Mouse (Mus musculus): ENCODE data around the gene Gria4. TPM values are rescaled to one million over a fixed set of nuclear protein-coding genes. Genes with fewer than 3 reads are reported as not detected.
"Not testable (repeated sequence)": the region's sequence is repeated elsewhere in the genome, so short reads cannot be mapped to it uniquely, and the experiment has no call there.

Gene Gria4
- polyA plus RNA-seq (2014; fragmentation: Nextera tagmentation; extraction: Ambion mirVana), result 35.2 and 42.1 TPM in 2 replicates

- Histone ChIP-seq H3K4me1 (ENCODE audit: control insufficient read depth, insufficient read depth, low read length) (no peaks in the 10 kb centered on the region), H3K4me3 (replicated peaks; ENCODE audit: low read depth, low read length) (peak within 1 kb of the TSS; percentile 58), H3K4me2 (ENCODE audit: low read length) (peak within 1 kb of the TSS; percentile 70), H3K9ac (replicated peaks; ENCODE audit: low read length) (peak within 1 kb of the TSS; percentile 85), H3K27me3 (ENCODE audit: control insufficient read depth, insufficient read depth, low read length) (no peaks in the 10 kb centered on the region), H3K27ac (replicated peaks; ENCODE audit: low read depth, low read length) (peak within 1 kb of the TSS; percentile 92), H3K9me3 (ENCODE audit: control insufficient read depth, low read length) (no peaks in the 10 kb centered on the region), H3K36me3 (ENCODE audit: control insufficient read depth, insufficient read depth, low read length) (no peaks in the 10 kb centered on the region)
- DNase-seq (peak; percentile 95), ATAC-seq (ENCODE audit: low FRiP score, low TSS enrichment) (peak; percentile 94)
- under 1% methylated on average over 46 of the region's 46 CpGs for WGBS
Measured at GRCm38 (mm10) chr9:4795544-4796288, at the start of gene Gria4. Gene Gria4 (minus strand): TSS chr9:4796234.

GRCm38 (mm10) chr9:4810941-4811340, 14.9 kb upstream of the Gria4 start:
- H3K4me3 ChIP-seq (replicated peaks; ENCODE audit: low read depth, low read length); H3K9me3 ChIP-seq (ENCODE audit: control insufficient read depth, low read length); H3K27ac ChIP-seq (replicated peaks; ENCODE audit: low read depth, low read length); H3K9ac ChIP-seq (replicated peaks; ENCODE audit: low read length); H3K4me1 ChIP-seq (ENCODE audit: control insufficient read depth, insufficient read depth, low read length); H3K27me3 ChIP-seq (ENCODE audit: control insufficient read depth, insufficient read depth, low read length); H3K4me2 ChIP-seq (ENCODE audit: low read length); H3K36me3 ChIP-seq (ENCODE audit: control insufficient read depth, insufficient read depth, low read length); ATAC-seq (ENCODE audit: low FRiP score, low TSS enrichment); DNase-seq: not testable (repeated sequence)
- 85% methylated on average over 2 of the region's 2 CpGs for WGBS

- ATAC-seq (ENCODE audit: low FRiP score, low TSS enrichment), result peak; percentile 60; the same call in 1 of the 2 replicates
- no peaks in the 10 kb centered on the region for H3K27me3 ChIP-seq (ENCODE audit: control insufficient read depth, insufficient read depth, low read length)
- no peak for DNase-seq
- H3K36me3 ChIP-seq (ENCODE audit: control insufficient read depth, insufficient read depth, low read length), result no peaks in the 10 kb centered on the region
- H3K9ac ChIP-seq (replicated peaks; ENCODE audit: low read length), result no peak overlapping the region
- no peaks in the 10 kb centered on the region for H3K9me3 ChIP-seq (ENCODE audit: control insufficient read depth, low read length)
- H3K4me3 ChIP-seq (replicated peaks; ENCODE audit: low read depth, low read length), result no peak overlapping the region
- no peak overlapping the region for H3K4me2 ChIP-seq (ENCODE audit: low read length)
- H3K4me1 ChIP-seq (ENCODE audit: control insufficient read depth, insufficient read depth, low read length), result no peaks in the 10 kb centered on the region
- 17% methylated on average over 7 of the region's 7 CpGs for WGBS
- no peak overlapping the region for H3K27ac ChIP-seq (replicated peaks; ENCODE audit: low read depth, low read length)
Measured at GRCm38 (mm10) chr9:4803151-4803755, 7.2 kb upstream of the Gria4 start.

DNA sequence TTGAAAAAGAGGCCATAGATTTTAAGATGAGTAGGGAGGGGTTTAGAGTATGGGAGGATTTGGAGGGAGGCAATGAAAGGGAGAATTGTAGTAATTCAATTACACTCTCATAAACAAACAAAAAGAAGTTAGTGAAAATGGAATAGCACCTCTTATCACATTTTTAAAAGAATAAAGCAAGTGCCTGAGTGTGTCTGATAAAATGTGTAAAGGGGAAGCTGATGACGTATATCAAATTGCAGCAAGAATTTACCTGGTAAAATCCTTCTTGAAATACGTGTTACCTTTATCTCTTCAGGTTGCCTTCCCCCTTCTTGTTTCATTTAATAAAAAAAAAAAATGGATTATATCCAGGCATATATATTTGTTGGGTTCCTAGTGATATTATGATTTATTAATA, 1.4 kb upstream of the Gria4 start:
- Histone ChIP-seq H3K9me3 (ENCODE audit: control insufficient read depth, low read length) (no peaks in the 10 kb centered on the region), H3K4me1 (ENCODE audit: control insufficient read depth, insufficient read depth, low read length) (no peaks in the 10 kb centered on the region), H3K27ac (replicated peaks; ENCODE audit: low read depth, low read length) (no peak overlapping the region), H3K4me3 (replicated peaks; ENCODE audit: low read depth, low read length) (no peak overlapping the region), H3K27me3 (ENCODE audit: control insufficient read depth, insufficient read depth, low read length) (no peaks in the 10 kb centered on the region), H3K36me3 (ENCODE audit: control insufficient read depth, insufficient read depth, low read length) (no peaks in the 10 kb centered on the region), H3K9ac (replicated peaks; ENCODE audit: low read length) (no peak overlapping the region), H3K4me2 (ENCODE audit: low read length) (no peak overlapping the region)
- ATAC-seq (ENCODE audit: low FRiP score, low TSS enrichment) (no peak), DNase-seq (no peak)
- WGBS, result 87% methylated on average over 2 of the region's 2 CpGs

DNA sequence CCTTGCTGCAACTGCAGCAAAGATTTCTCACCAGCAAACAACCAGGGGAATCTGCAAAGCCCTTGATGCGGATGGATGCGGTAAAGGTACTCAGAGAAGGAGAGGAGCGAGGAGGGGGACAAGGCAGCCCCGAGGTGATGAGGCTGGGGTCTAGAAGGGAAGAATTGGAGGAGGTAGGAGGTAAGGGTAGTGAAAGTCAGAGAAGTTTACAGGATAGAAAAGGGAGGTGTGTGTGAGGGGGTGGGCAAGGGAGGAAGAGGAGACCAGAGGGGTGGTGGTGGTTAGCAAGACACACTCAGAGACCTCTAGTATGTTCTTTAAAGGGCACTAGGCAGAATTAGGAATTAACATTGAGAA, 233 bp upstream of the Gria4 start:
- ATAC-seq (ENCODE audit: low FRiP score, low TSS enrichment) (no peak), DNase-seq (no peak)
- Histone ChIP-seq H3K27ac (replicated peaks; ENCODE audit: low read depth, low read length) (peak overlapping the region; percentile 92; the same call in 1 of the 2 replicates), H3K36me3 (ENCODE audit: control insufficient read depth, insufficient read depth, low read length) (no peaks in the 10 kb centered on the region), H3K9ac (replicated peaks; ENCODE audit: low read length) (peak overlapping the region; percentile 85), H3K4me1 (ENCODE audit: control insufficient read depth, insufficient read depth, low read length) (no peaks in the 10 kb centered on the region), H3K4me3 (replicated peaks; ENCODE audit: low read depth, low read length) (peak overlapping the region; percentile 58), H3K4me2 (ENCODE audit: low read length) (peak overlapping the region; percentile 70), H3K27me3 (ENCODE audit: control insufficient read depth, insufficient read depth, low read length) (no peaks in the 10 kb centered on the region), H3K9me3 (ENCODE audit: control insufficient read depth, low read length) (no peaks in the 10 kb centered on the region)
- 1% methylated on average over 4 of the region's 4 CpGs for WGBS

DNA sequence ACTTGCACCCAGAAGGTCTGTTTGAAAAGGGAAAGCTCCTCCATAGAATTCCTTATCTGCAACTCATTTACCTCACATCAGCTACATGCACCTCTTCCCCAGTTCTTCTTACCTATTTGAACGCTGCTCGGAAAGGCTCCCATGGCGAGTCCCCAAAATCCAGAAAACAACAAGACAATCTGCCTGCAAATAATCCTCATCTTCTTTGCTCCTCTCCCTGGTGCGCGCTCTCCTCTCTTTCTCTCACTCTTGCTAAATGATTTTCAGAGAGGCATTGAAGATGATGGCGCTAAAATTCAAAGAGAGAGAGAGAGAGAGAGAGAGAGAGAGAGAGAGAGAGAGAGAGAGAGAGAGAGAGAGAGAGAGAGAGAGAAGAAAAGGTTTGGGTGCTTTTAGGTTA, 959 bp downstream of the Gria4 start:
- DNase-seq, result peak; percentile 57
- ATAC-seq (ENCODE audit: low FRiP score, low TSS enrichment), result no peak
- H3K9me3 ChIP-seq (ENCODE audit: control insufficient read depth, low read length), result no peaks in the 10 kb centered on the region
- peak overlapping the region; percentile 70 for H3K4me2 ChIP-seq (ENCODE audit: low read length)
- no peaks in the 10 kb centered on the region for H3K36me3 ChIP-seq (ENCODE audit: control insufficient read depth, insufficient read depth, low read length)
- H3K4me1 ChIP-seq (ENCODE audit: control insufficient read depth, insufficient read depth, low read length), result no peaks in the 10 kb centered on the region
- 2% methylated on average over 6 of the region's 6 CpGs for WGBS
- peak overlapping the region; percentile 58 for H3K4me3 ChIP-seq (replicated peaks; ENCODE audit: low read depth, low read length)
- H3K9ac ChIP-seq (replicated peaks; ENCODE audit: low read length), result peak overlapping the region; percentile 85
- H3K27me3 ChIP-seq (ENCODE audit: control insufficient read depth, insufficient read depth, low read length), result no peaks in the 10 kb centered on the region
- H3K27ac ChIP-seq (replicated peaks; ENCODE audit: low read depth, low read length), result peak overlapping the region; percentile 92

- Histone ChIP-seq H3K27ac (replicated peaks; ENCODE audit: low read depth, low read length) (peak overlapping the region; percentile 92), H3K4me2 (ENCODE audit: low read length) (peak overlapping the region; percentile 70), H3K36me3 (ENCODE audit: control insufficient read depth, insufficient read depth, low read length) (no peaks in the 10 kb centered on the region), H3K4me1 (ENCODE audit: control insufficient read depth, insufficient read depth, low read length) (no peaks in the 10 kb centered on the region), H3K4me3 (replicated peaks; ENCODE audit: low read depth, low read length) (peak overlapping the region; percentile 58), H3K9me3 (ENCODE audit: control insufficient read depth, low read length) (no peaks in the 10 kb centered on the region), H3K27me3 (ENCODE audit: control insufficient read depth, insufficient read depth, low read length) (no peaks in the 10 kb centered on the region), H3K9ac (replicated peaks; ENCODE audit: low read length) (peak overlapping the region; percentile 85)
- ATAC-seq (ENCODE audit: low FRiP score, low TSS enrichment) (no peak), DNase-seq (peak; percentile 51)
- WGBS, result 21% methylated on average over 10 of the region's 10 CpGs
Measured at GRCm38 (mm10) chr9:4794411-4794810, 1.6 kb downstream of the Gria4 start.

- H3K27me3 ChIP-seq (ENCODE audit: control insufficient read depth, insufficient read depth, low read length); ATAC-seq (ENCODE audit: low FRiP score, low TSS enrichment); H3K27ac ChIP-seq (replicated peaks; ENCODE audit: low read depth, low read length); H3K4me3 ChIP-seq (replicated peaks; ENCODE audit: low read depth, low read length); H3K36me3 ChIP-seq (ENCODE audit: control insufficient read depth, insufficient read depth, low read length); H3K9ac ChIP-seq (replicated peaks; ENCODE audit: low read length); H3K4me2 ChIP-seq (ENCODE audit: low read length); H3K4me1 ChIP-seq (ENCODE audit: control insufficient read depth, insufficient read depth, low read length); DNase-seq; H3K9me3 ChIP-seq (ENCODE audit: control insufficient read depth, low read length): not testable (repeated sequence)
Measured at GRCm38 (mm10) chr9:4749407-4749806, 46.6 kb downstream of the Gria4 start.

- no peak for ATAC-seq (ENCODE audit: low FRiP score, low TSS enrichment)
Measured at GRCm38 (mm10) chr9:4714086-4714485, 81.9 kb downstream of the Gria4 start.

More at GRCm38 (mm10) chr9:4714086-4714485, 81.9 kb downstream of the Gria4 start:
- Histone ChIP-seq H3K4me1 (ENCODE audit: control insufficient read depth, insufficient read depth, low read length) (no peaks in the 10 kb centered on the region), H3K4me2 (ENCODE audit: low read length) (no peak overlapping the region), H3K36me3 (ENCODE audit: control insufficient read depth, insufficient read depth, low read length) (no peaks in the 10 kb centered on the region), H3K4me3 (replicated peaks; ENCODE audit: low read depth, low read length) (no peak overlapping the region), H3K27me3 (ENCODE audit: control insufficient read depth, insufficient read depth, low read length) (no peaks in the 10 kb centered on the region), H3K27ac (replicated peaks; ENCODE audit: low read depth, low read length) (no peak overlapping the region), H3K9me3 (ENCODE audit: control insufficient read depth, low read length) (no peaks in the 10 kb centered on the region), H3K9ac (replicated peaks; ENCODE audit: low read length) (no peak overlapping the region)
- WGBS, result 66% methylated on average over 2 of the region's 2 CpGs
- peak; percentile 43 for DNase-seq

Measured in midbrain, embryonic 14.5 days (tissue).